Mouse (Mus musculus) testis, adult 10 weeks (tissue): ENCODE data around the gene Gtpbp1. TPM values are rescaled to one million over a fixed set of nuclear protein-coding genes. Genes with fewer than 3 reads are reported as not detected.

Experiments used
- polyA plus RNA-seq: library from polyadenylated mRNA; stranded (reverse); fragments of 350-450 nt; fragmentation: Illumina TruSeq; extraction: RNeasy Lipid Tissue Mini Kit (QIAGEN cat#74804); gene quantifications from one replicate; pipeline ENCODE4 v1.2.3, GENCODE M21; 2014; ENCODE audit warnings: low read depth, low replicate concordance

The Gtpbp1 gene
- polyA plus RNA-seq: 2.8 TPM

GRCm38 (mm10) chr15:79690426-79691022 is at the start of gene Gtpbp1:
Gene Gtpbp1 (plus strand): TSS chr15:79690845.

GRCm38 (mm10) chr15:79658531-79659375 is 31.9 kb upstream of the Gtpbp1 start, which contains the start of the genes Fam227a and Cby1:
Gene Fam227a (minus strand): TSS chr15:79658956.
Gene Cby1 (plus strand): TSS chr15:79659199.

GRCm38 (mm10) chr15:79670249-79670971 is 20.2 kb upstream of the Gtpbp1 start, which contains the start of gene Tomm22:
Gene Tomm22 (plus strand): TSS chr15:79670861.

GRCm38 (mm10) chr15:79687646-79688267 is 2.9 kb upstream of the Gtpbp1 start, which contains the start of gene Josd1:
Gene Josd1 (minus strand): TSS chr15:79687919.

GRCm38 (mm10) chr15:79741921-79742705 is 51.5 kb downstream of the Gtpbp1 start, which contains the start of gene Sun2:
Gene Sun2 (minus strand): TSS chr15:79742536.

Other genes starting within 250 kb of the Gtpbp1 start
- gene Csnk1e, start 235.3 kb upstream of the Gtpbp1 start, polyA plus RNA-seq: 1.2 TPM
- gene Kcnj4, start 185.6 kb upstream of the Gtpbp1 start, polyA plus RNA-seq: not detected
- 1.4 TPM for gene Kdelr3, start 174.4 kb upstream of the Gtpbp1 start, polyA plus RNA-seq
- 234 TPM for gene Ddx17, start 144.1 kb upstream of the Gtpbp1 start, polyA plus RNA-seq
- 34.5 TPM for gene Dmc1, start 85.7 kb upstream of the Gtpbp1 start, polyA plus RNA-seq
- gene Fam227a, start 31.9 kb upstream of the Gtpbp1 start, polyA plus RNA-seq: 42.9 TPM
- gene Cby1, start 31.6 kb upstream of the Gtpbp1 start, polyA plus RNA-seq: 10.6 TPM
- 709 TPM for gene Tomm22, start 20.0 kb upstream of the Gtpbp1 start, polyA plus RNA-seq
- 20.2 TPM for gene Josd1, start 2.9 kb upstream of the Gtpbp1 start, polyA plus RNA-seq
- gene Sun2, start 51.7 kb downstream of the Gtpbp1 start, polyA plus RNA-seq: 2.1 TPM
- 5.6 TPM for gene Dnal4, start 87.0 kb downstream of the Gtpbp1 start, polyA plus RNA-seq
- 0.83 TPM for gene Nptxr, start 113.9 kb downstream of the Gtpbp1 start, polyA plus RNA-seq
- gene Npcd, start 143.4 kb downstream of the Gtpbp1 start, polyA plus RNA-seq: not detected
- gene Cbx6, start 143.8 kb downstream of the Gtpbp1 start, polyA plus RNA-seq: 0.90 TPM
- 3.6 TPM for gene Apobec3, start 200.8 kb downstream of the Gtpbp1 start, polyA plus RNA-seq